Mouse (Mus musculus) erythroblast, embryonic 14.5 days (primary cell): ENCODE results near the gene Tlk1. TPM values are rescaled to one million over a fixed set of nuclear protein-coding genes. Genes with fewer than 3 reads are reported as not detected.

Experiments
- H3K27me3 ChIP-seq: 2 replicates; pipeline ENCODE4 v1.6.1; 2012; ENCODE audit warnings: inconsistent platforms; ENCODE audit not compliant: control insufficient read depth
- H3K36me3 ChIP-seq: 2 replicates; pipeline ENCODE4 v1.6.1; 2012; ENCODE audit warnings: mild to moderate bottlenecking, inconsistent platforms; ENCODE audit not compliant: control insufficient read depth
- H3K4me1 ChIP-seq: 2 replicates; pipeline ENCODE4 v1.6.1; 2012; ENCODE audit warnings: inconsistent platforms; ENCODE audit not compliant: control insufficient read depth
- H3K4me3 ChIP-seq: replicated peaks from 2 replicates; pipeline ENCODE3; 2012; ENCODE audit warnings: moderate library complexity, mild to moderate bottlenecking, inconsistent platforms
- H3K9me3 ChIP-seq: 2 replicates; pipeline ENCODE4 v1.6.1; 2012; ENCODE audit warnings: low read length, inconsistent platforms, mixed read lengths; ENCODE audit not compliant: control insufficient read depth
- GATA1 ChIP-seq: IDR thresholded peaks from 2 replicates; pipeline ENCODE4 v1.6.1; 2012; ENCODE audit warnings: low read length, inconsistent platforms, mixed read lengths
- TAL1 ChIP-seq: IDR thresholded peaks from 3 replicates; pipeline ENCODE4 v1.6.1; 2012; ENCODE audit warnings: low read length, inconsistent platforms, mixed read lengths
- polyA plus RNA-seq: library from polyadenylated mRNA; stranded (reverse); fragments of >175 nt; gene quantifications from 2 replicates; pipeline ENCODE4 v1.2.3, GENCODE M21; 2012

The Tlk1 gene
- polyA plus RNA-seq, 1 experiment, result 4.5 TPM

GRCm38 (mm10) chr2:70779634-70780033 lies 45.9 kb downstream of the Tlk1 start:
- no peak overlapping the region for H3K4me3 ChIP-seq
- H3K4me1 ChIP-seq, result peaks cover 19% of the 10 kb centered on the region
- H3K9me3 ChIP-seq, result no peaks in the 10 kb centered on the region
- H3K27me3 ChIP-seq, result no peaks in the 10 kb centered on the region
- no peak for TF ChIP-seq GATA1
- TF ChIP-seq TAL1, result no peak
- H3K36me3 ChIP-seq, result peaks cover 90% of the 10 kb centered on the region

GRCm38 (mm10) chr2:70776744-70777143 lies 48.8 kb downstream of the Tlk1 start:
- TF ChIP-seq TAL1, result no peak
- TF ChIP-seq GATA1, result no peak
- Histone ChIP-seq H3K4me3 (no peak overlapping the region), H3K9me3 (no peaks in the 10 kb centered on the region), H3K36me3 (peaks cover 91% of the 10 kb centered on the region), H3K27me3 (no peaks in the 10 kb centered on the region), H3K4me1 (peaks cover 17% of the 10 kb centered on the region)

- TF ChIP-seq TAL1 (no peak), GATA1 (no peak)
- H3K9me3 ChIP-seq, result no peaks in the 10 kb centered on the region
- peaks cover 10% of the 10 kb centered on the region for H3K4me1 ChIP-seq
- no peak overlapping the region for H3K4me3 ChIP-seq
- no peaks in the 10 kb centered on the region for H3K27me3 ChIP-seq
- H3K36me3 ChIP-seq, result peaks cover 93% of the 10 kb centered on the region
Measured at GRCm38 (mm10) chr2:70764734-70765133, 60.8 kb downstream of the Tlk1 start.

- Histone ChIP-seq H3K9me3 (no peaks in the 10 kb centered on the region), H3K36me3 (peaks cover 93% of the 10 kb centered on the region), H3K4me3 (no peak overlapping the region), H3K27me3 (no peaks in the 10 kb centered on the region), H3K4me1 (peaks cover 8% of the 10 kb centered on the region)
- TF ChIP-seq TAL1, result no peak
- no peak for TF ChIP-seq GATA1
Measured at GRCm38 (mm10) chr2:70762741-70763140, 62.8 kb downstream of the Tlk1 start.

GRCm38 (mm10) chr2:70752149-70752548 lies 73.4 kb downstream of the Tlk1 start:
- Histone ChIP-seq H3K4me1 (no peaks in the 10 kb centered on the region), H3K36me3 (peaks cover 95% of the 10 kb centered on the region), H3K4me3 (no peak overlapping the region), H3K27me3 (no peaks in the 10 kb centered on the region), H3K9me3 (no peaks in the 10 kb centered on the region)
- no peak for TF ChIP-seq GATA1
- no peak for TF ChIP-seq TAL1

GRCm38 (mm10) chr2:70751655-70752054 lies 73.9 kb downstream of the Tlk1 start:
- Histone ChIP-seq H3K4me1 (no peaks in the 10 kb centered on the region), H3K4me3 (no peak overlapping the region), H3K9me3 (no peaks in the 10 kb centered on the region), H3K36me3 (peaks cover 95% of the 10 kb centered on the region), H3K27me3 (no peaks in the 10 kb centered on the region)
- TF ChIP-seq GATA1, result no peak
- TF ChIP-seq TAL1, result no peak

GRCm38 (mm10) chr2:70742588-70742987 lies 82.9 kb downstream of the Tlk1 start:
- TF ChIP-seq TAL1 (no peak), GATA1 (no peak)
- no peaks in the 10 kb centered on the region for H3K4me1 ChIP-seq
- no peaks in the 10 kb centered on the region for H3K9me3 ChIP-seq
- no peak overlapping the region for H3K4me3 ChIP-seq
- H3K27me3 ChIP-seq, result no peaks in the 10 kb centered on the region
- peaks cover 100% of the 10 kb centered on the region for H3K36me3 ChIP-seq

GRCm38 (mm10) chr2:70741901-70742300 lies 83.6 kb downstream of the Tlk1 start:
- TF ChIP-seq GATA1, result no peak
- TF ChIP-seq TAL1, result no peak
- H3K36me3 ChIP-seq, result peaks cover 100% of the 10 kb centered on the region
- H3K4me3 ChIP-seq, result no peak overlapping the region
- no peaks in the 10 kb centered on the region for H3K4me1 ChIP-seq
- no peaks in the 10 kb centered on the region for H3K9me3 ChIP-seq
- H3K27me3 ChIP-seq, result no peaks in the 10 kb centered on the region

GRCm38 (mm10) chr2:70736008-70736407 lies 89.5 kb downstream of the Tlk1 start:
- Histone ChIP-seq H3K36me3 (peaks cover 99% of the 10 kb centered on the region), H3K4me3 (no peak overlapping the region), H3K27me3 (no peaks in the 10 kb centered on the region), H3K9me3 (no peaks in the 10 kb centered on the region), H3K4me1 (no peaks in the 10 kb centered on the region)
- no peak for TF ChIP-seq GATA1
- no peak for TF ChIP-seq TAL1

GRCm38 (mm10) chr2:70735534-70735933 lies 90.0 kb downstream of the Tlk1 start:
- H3K36me3 ChIP-seq, result peaks cover 99% of the 10 kb centered on the region
- H3K4me3 ChIP-seq, result no peak overlapping the region
- no peak for TF ChIP-seq TAL1
- TF ChIP-seq GATA1, result no peak
- H3K9me3 ChIP-seq, result no peaks in the 10 kb centered on the region
- H3K27me3 ChIP-seq, result no peaks in the 10 kb centered on the region
- no peaks in the 10 kb centered on the region for H3K4me1 ChIP-seq
